Mouse (Mus musculus) heart, embryonic 16.5 days (tissue): Measurements from ENCODE around the gene Mrps21. TPM values are rescaled to one million over a fixed set of nuclear protein-coding genes. Genes with fewer than 3 reads are reported as not detected.
"Not testable (repeated sequence)": the region's sequence is repeated elsewhere in the genome, so short reads cannot be mapped to it uniquely, and the experiment has no call there.

Source experiments
- ATAC-seq: fragments of 200-750 bp; cut with Nextera tagmentation; replicated peaks from 2 replicates; pipeline ENCODE4 v1.8.0; 2017; ENCODE audit warnings: moderate number of reproducible peaks; ENCODE audit not compliant: insufficient read depth, low FRiP score; ENCODE audit errors: extremely low read depth
- H3K27ac ChIP-seq: fragments of 300-500 bp; sonication (generic); 2 replicates; pipeline ENCODE4 v1.5.1; 2014; ENCODE audit warnings: mild to moderate bottlenecking, low read length, control low read depth, moderate library complexity
- H3K27me3 ChIP-seq: fragments of 300-500 bp; sonication (generic); 2 replicates; pipeline ENCODE4 v1.6.1; 2014; ENCODE audit warnings: low read length, mixed read lengths; ENCODE audit not compliant: control insufficient read depth, insufficient read depth
- H3K36me3 ChIP-seq: fragments of 300-500 bp; sonication (generic); 2 replicates; pipeline ENCODE4 v1.6.1; 2014; ENCODE audit not compliant: control insufficient read depth, insufficient read depth
- H3K4me1 ChIP-seq: fragments of 300-500 bp; sonication (generic); 2 replicates; pipeline ENCODE4 v1.6.1; 2014; ENCODE audit warnings: low read length, mixed read lengths; ENCODE audit not compliant: control insufficient read depth, insufficient read depth
- H3K4me2 ChIP-seq: fragments of 300-500 bp; sonication (generic); 2 replicates; pipeline ENCODE4 v1.6.1; 2014; ENCODE audit warnings: low read depth, mild to moderate bottlenecking, control low read depth, low read length
- H3K4me3 ChIP-seq: fragments of 300-500 bp; sonication (generic); 2 replicates; pipeline ENCODE4 v1.5.1; 2014; ENCODE audit warnings: mild to moderate bottlenecking, control low read depth, low read length
- H3K9ac ChIP-seq: fragments of 300-500 bp; sonication (generic); 2 replicates; pipeline ENCODE4 v1.6.1; 2014; ENCODE audit warnings: low read length, control low read depth
- H3K9me3 ChIP-seq: fragments of 300-500 bp; sonication (generic); replicated peaks from 2 replicates; pipeline ENCODE4 v1.6.1; 2016; ENCODE audit warnings: low read length; ENCODE audit not compliant: control insufficient read depth
- WGBS: fragments of 180-500 bp; shearing (Covaris S2); extraction: QIAGEN DNeasy Blood & Tissue Kit; methylation state at CpG from one replicate; pipeline ENCODE4 v1.1.7; 2014; 5-methylcytosine and 5-hydroxymethylcytosine counted together
- polyA plus RNA-seq: library from polyadenylated mRNA; unstranded; fragments of >200 nt; fragmentation: Nextera tagmentation; extraction: Ambion mirVana; gene quantifications from 2 replicates; pipeline ENCODE4 v1.2.1, GENCODE M21; 2015

Mrps21 gene
- polyA plus RNA-seq, 1 experiment from 2014 or later, result 356 TPM

GRCm38 (mm10) chr3:95861216-95861615 lies 10.1 kb downstream of the Mrps21 start:
- H3K9me3 ChIP-seq, result no peaks in the 10 kb centered on the region
- no peak overlapping the region for H3K4me3 ChIP-seq
- 77% methylated on average over 10 of the region's 10 CpGs for WGBS
- peaks cover 9% of the 10 kb centered on the region; the same call in 1 of the 2 replicates for H3K36me3 ChIP-seq
- H3K4me1 ChIP-seq, result 0 out of 2 replicates have a peak, but pooled peaks cover 2% of the 10 kb centered on the region
- no peak overlapping the region for H3K9ac ChIP-seq
- no peaks in the 10 kb centered on the region for H3K27me3 ChIP-seq
- ATAC-seq, result no peak
- no peak overlapping the region for H3K4me2 ChIP-seq
- no peak overlapping the region for H3K27ac ChIP-seq

DNA sequence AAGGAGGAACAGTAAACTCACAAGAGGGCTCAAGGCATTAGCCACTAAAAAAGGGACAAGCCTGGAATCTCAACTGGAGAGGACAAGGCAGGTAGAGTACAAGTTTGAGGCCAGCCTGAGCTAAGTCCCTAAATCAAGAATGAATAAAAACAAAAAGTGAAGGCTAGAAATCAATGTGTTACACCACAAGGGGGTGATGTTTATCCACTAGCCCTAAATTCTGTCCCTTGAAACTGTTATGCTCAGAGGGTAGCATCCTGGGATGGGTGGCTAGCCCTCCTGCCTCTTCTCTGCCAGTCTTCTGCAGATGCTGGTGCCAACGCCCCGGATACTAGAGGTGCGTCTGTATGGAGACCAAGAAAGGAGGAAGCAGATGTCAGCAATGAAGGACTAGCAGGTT lies 11.0 kb downstream of the Mrps21 start:
- H3K4me2 ChIP-seq, result no peak overlapping the region
- H3K27me3 ChIP-seq, result no peaks in the 10 kb centered on the region
- H3K9ac ChIP-seq, result no peak overlapping the region
- H3K27ac ChIP-seq, result no peak overlapping the region
- peaks cover 8% of the 10 kb centered on the region; the same call in 1 of the 2 replicates for H3K36me3 ChIP-seq
- 0 out of 2 replicates have a peak, but pooled peaks cover 2% of the 10 kb centered on the region for H3K4me1 ChIP-seq
- no peak overlapping the region for H3K4me3 ChIP-seq
- WGBS, result 69% methylated on average over 3 of the region's 3 CpGs
- no peaks in the 10 kb centered on the region for H3K9me3 ChIP-seq
- no peak for ATAC-seq

DNA sequence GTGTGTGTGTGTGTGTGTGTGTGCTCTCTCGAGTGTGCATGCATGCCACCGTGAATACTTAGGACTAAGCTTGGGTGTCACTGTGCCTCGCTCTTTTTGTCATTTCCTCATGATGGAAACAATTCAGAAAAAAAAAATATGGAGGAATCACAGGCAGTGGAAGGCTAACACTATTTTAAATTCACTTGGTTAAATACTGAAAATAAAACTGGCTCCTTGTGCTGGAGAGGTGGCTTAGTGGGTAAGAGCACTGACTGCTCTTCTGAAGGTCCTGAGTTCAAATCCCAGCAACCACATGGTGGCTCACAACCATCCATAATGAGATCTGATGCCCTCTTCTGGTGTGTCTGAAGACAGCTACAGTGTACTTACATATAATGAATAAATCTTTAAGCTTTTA lies 13.0 kb downstream of the Mrps21 start:
- not testable (repeated sequence) for H3K27me3 ChIP-seq

GRCm38 (mm10) chr3:95857050-95857449 lies 14.3 kb downstream of the Mrps21 start:
- WGBS, result 70% methylated on average over 1 of the region's 1 CpGs
- ATAC-seq, result not testable (repeated sequence)

More for the DNA sequence above, 13.0 kb downstream of the Mrps21 start:
- H3K9ac ChIP-seq, H3K9me3 ChIP-seq, ATAC-seq, H3K4me2 ChIP-seq, H3K4me1 ChIP-seq, H3K27ac ChIP-seq, H3K36me3 ChIP-seq, H3K4me3 ChIP-seq: not testable (repeated sequence)
- WGBS, result 72% methylated on average over 3 of the region's 3 CpGs

DNA sequence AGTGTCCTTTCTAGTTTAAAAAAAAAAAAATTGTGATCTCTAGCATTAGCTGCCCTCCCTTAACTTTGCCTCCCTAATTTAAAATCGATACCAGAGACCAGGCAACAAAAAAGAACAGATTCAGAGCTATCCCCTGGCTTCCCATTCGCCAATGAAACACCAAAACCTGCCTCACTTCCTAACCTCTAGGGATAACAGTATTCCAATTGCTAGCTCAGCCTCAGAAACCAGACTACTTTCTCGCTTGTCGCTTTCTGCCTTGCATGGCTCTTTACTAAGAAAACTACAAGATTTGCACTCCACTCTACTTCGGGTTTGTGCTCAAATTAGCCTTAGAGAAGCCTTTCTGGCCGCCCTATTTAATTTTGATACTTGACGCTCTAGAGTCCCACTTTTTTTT lies 15.2 kb downstream of the Mrps21 start:
- peak overlapping the region; percentile 64 for H3K4me2 ChIP-seq
- no peaks in the 10 kb centered on the region for H3K9me3 ChIP-seq
- H3K36me3 ChIP-seq, result peaks cover 18% of the 10 kb centered on the region
- H3K27ac ChIP-seq, result peak overlapping the region; percentile 73
- H3K27me3 ChIP-seq, result no peaks in the 10 kb centered on the region
- H3K9ac ChIP-seq, result peak overlapping the region; percentile 91
- peaks cover 10% of the 10 kb centered on the region for H3K4me1 ChIP-seq
- ATAC-seq, result no peak
- 21% methylated on average over 7 of the region's 7 CpGs for WGBS
- peak overlapping the region; percentile 95 for H3K4me3 ChIP-seq

More at GRCm38 (mm10) chr3:95857050-95857449, 14.3 kb downstream of the Mrps21 start:
- not testable (repeated sequence) for H3K4me1 ChIP-seq, H3K27ac ChIP-seq, H3K9ac ChIP-seq, H3K27me3 ChIP-seq, H3K4me3 ChIP-seq, H3K9me3 ChIP-seq, H3K4me2 ChIP-seq
- H3K36me3 ChIP-seq, result peaks cover 17% of the 10 kb centered on the region

- peak; percentile 96 for ATAC-seq
- WGBS, result under 1% methylated on average over 56 of the region's 56 CpGs
These were observed 15.7 kb downstream of the Mrps21 start, which contains the start of gene Prpf3 for GRCm38 (mm10) chr3:95855502-95856089. Gene Prpf3 (minus strand): TSS chr3:95855885.

GRCm38 (mm10) chr3:95851317-95851716 lies 20.0 kb downstream of the Mrps21 start:
- ATAC-seq, result no peak
- H3K36me3 ChIP-seq, result peaks cover 53% of the 10 kb centered on the region
- peaks cover 15% of the 10 kb centered on the region for H3K4me1 ChIP-seq
- H3K4me3 ChIP-seq, result no peak overlapping the region
- H3K27ac ChIP-seq, result peak overlapping the region; percentile 53; the same call in 1 of the 2 replicates
- 84% methylated on average over 8 of the region's 8 CpGs for WGBS
- H3K27me3 ChIP-seq, result no peaks in the 10 kb centered on the region
- H3K9me3 ChIP-seq, result no peaks in the 10 kb centered on the region
- no peak overlapping the region for H3K9ac ChIP-seq
- no peak overlapping the region for H3K4me2 ChIP-seq

More at GRCm38 (mm10) chr3:95855502-95856089, 15.7 kb downstream of the Mrps21 start, which contains the start of gene Prpf3:
- Histone ChIP-seq H3K4me1 (peaks cover 14% of the 10 kb centered on the region), H3K4me2 (peak within 1 kb of the TSS; percentile 64), H3K27ac (peak within 1 kb of the TSS; percentile 73), H3K4me3 (peak within 1 kb of the TSS; percentile 95), H3K9ac (peak within 1 kb of the TSS; percentile 91), H3K36me3 (peaks cover 21% of the 10 kb centered on the region), H3K27me3 (no peaks in the 10 kb centered on the region), H3K9me3 (no peaks in the 10 kb centered on the region)

GRCm38 (mm10) chr3:95850611-95851010 lies 20.7 kb downstream of the Mrps21 start:
- Histone ChIP-seq H3K4me2 (peak overlapping the region; percentile 29; the same call in 1 of the 2 replicates), H3K27ac (peak overlapping the region; percentile 74), H3K9ac (no peak overlapping the region), H3K4me1 (peaks cover 15% of the 10 kb centered on the region), H3K27me3 (no peaks in the 10 kb centered on the region), H3K9me3 (no peaks in the 10 kb centered on the region), H3K4me3 (no peak overlapping the region), H3K36me3 (peaks cover 59% of the 10 kb centered on the region)
- 39% methylated on average over 4 of the region's 4 CpGs for WGBS
- no peak for ATAC-seq

- ATAC-seq, result no peak
- H3K36me3 ChIP-seq, result peaks cover 57% of the 10 kb centered on the region
These were observed 28.7 kb downstream of the Mrps21 start for GRCm38 (mm10) chr3:95842503-95843214.

More at GRCm38 (mm10) chr3:95842503-95843214, 28.7 kb downstream of the Mrps21 start:
- Histone ChIP-seq H3K27me3 (no peaks in the 10 kb centered on the region), H3K4me2 (no peak overlapping the region), H3K27ac (no peak overlapping the region), H3K4me1 (no peaks in the 10 kb centered on the region), H3K9me3 (no peaks in the 10 kb centered on the region), H3K4me3 (no peak overlapping the region), H3K9ac (no peak overlapping the region)
- WGBS, result 94% methylated on average over 3 of the region's 3 CpGs
